Mouse (Mus musculus): Measurements from ENCODE around the gene Cdk18.
"Not testable (repeated sequence)": the region's sequence is repeated elsewhere in the genome, so short reads cannot be mapped to it uniquely, and the experiment has no call there.

Gene Cdk18

DNA sequence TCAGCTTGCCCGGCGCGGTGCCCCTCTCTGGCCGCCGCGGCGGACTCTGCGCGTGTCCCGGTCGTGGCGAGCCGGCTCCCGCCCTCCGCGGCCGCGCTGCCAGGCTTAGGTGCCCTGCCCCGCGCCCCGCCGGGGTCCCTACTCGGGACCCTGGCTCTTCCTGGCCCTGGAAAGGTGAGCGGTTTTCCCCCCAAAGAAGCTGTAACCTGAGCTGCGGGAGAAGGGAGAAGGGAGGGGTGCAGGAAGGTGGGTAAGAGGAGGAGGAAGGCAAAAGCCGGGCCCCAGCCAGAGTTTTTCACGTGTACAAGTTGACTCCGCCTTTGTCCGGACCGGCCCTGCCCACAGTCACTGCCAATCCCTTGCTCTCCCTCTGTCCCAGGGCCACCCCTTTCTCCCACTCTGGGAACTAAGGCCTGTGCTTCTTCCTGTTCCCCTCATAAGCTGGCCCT is at the start of gene Cdk18:
Cdk18 (minus strand) TSS at position 269 of the 449 bp plus-strand sequence.
- ATAC-seq (ENCODE audit: low TSS enrichment) = peak; percentile 22; the same call in 1 of the 2 replicates

DNA sequence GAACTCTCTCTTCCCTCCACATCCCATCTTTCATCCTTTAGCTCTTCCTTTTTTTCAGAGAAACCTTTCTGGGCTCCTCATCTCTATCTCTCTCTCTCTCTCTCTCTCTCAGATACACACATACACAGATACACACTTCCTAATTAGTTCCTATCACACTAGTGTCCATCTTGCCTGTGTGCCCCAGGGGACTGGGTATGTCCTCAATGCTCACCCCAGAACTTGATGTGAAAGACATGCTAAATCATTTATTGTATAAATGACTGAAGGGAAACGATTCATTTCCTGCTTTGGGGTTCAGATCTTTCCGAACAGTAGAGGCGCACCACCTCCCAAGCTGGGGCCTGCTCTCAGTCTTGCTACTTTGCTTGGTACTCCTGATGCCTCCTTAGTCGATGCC is 49.7 kb upstream of the Cdk18 start:
- no peak for ATAC-seq (ENCODE audit: low TSS enrichment)

DNA sequence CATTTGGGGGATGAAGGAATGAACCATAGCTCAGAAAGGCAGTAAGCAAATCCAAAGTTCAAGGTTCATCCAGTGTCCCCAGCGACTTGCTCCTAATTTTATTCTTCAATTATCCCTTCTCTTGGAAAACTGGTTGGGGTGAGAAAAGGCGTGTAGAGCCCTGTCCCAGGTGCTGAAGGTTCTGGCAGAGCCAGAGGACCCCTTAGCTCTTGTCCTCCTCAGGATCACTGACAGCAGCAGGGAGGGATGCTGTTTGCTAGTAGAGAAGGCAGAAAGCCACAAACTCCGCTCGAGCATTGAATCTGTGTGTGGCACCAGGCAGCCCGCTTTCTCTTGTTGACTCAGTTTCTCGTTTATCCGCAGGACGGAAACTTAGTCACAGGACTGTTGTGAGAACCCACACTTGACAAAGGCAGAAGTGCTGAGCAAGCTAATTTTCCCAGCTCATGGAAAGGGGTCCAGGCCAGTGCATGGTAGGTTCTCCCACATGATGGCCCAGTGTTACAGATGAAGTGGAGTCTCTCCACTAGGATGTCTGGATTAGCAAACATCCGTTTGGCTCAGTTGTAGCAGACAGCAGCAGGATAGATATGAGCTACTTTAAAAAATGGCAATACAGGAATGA is 49.1 kb upstream of the Cdk18 start:
- ATAC-seq (ENCODE audit: low TSS enrichment) = no peak

DNA sequence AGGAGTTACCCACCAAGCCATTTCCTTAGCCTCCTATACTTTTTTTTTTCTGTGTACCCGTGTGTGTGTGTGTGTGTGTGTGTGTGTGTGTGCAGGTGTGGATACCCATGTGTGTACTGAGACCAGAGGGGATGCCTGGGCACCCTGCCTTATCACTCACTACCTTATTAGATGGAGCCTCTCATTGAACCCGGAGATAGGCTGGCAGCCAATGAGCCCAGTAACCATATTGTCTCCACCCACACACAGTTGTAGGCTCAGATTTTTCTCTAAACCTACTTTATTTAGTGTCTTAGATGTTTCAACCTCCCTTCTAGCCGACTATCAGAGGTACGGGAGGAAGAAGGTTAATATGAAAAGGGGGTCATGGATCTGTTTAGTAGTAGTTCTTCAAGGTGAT is 46.8 kb upstream of the Cdk18 start:
- peak; percentile 29; the same call in 1 of the 2 replicates for ATAC-seq (ENCODE audit: low TSS enrichment)

DNA sequence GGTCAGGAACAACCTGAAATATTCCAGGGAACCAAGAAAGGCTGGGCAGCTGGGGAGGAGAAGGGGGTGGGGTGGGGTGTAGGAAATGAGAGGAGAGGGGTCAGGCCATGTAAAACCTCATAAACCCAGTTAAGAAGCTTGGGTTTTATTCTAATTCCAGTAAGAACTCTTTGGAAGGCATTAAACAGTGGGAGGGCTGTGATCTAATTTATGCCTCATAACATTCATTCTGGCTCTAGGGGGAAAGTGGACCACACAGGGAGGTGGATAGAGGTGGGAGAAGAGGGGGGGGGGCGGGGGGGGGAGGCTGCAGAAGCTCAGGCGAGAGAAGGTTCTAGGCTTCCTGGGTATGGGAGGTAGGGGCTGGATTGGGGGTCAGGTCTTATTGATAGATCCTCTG is 32.1 kb upstream of the Cdk18 start:
- ATAC-seq (ENCODE audit: low TSS enrichment) = no peak

DNA sequence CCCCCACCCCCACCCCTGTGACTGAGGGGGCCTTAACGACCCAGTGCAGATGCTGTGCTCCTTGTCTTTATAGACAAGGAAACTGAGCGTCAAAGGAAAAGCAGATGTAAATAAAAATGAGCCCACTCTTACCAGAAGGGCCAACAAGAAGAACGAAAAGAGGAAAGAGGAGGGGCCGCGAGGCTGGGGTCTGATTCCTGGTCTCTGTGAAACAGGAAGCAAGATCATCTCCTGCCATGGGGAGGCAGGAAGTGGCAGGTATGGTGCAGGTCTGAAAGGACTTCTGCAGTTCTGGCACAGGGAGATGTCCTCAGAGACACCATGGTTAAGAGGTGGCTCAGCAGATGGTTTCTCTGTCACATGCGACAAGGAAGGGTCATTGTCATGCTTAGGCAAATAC is 31.2 kb upstream of the Cdk18 start:
- no peak for ATAC-seq (ENCODE audit: low TSS enrichment)

DNA sequence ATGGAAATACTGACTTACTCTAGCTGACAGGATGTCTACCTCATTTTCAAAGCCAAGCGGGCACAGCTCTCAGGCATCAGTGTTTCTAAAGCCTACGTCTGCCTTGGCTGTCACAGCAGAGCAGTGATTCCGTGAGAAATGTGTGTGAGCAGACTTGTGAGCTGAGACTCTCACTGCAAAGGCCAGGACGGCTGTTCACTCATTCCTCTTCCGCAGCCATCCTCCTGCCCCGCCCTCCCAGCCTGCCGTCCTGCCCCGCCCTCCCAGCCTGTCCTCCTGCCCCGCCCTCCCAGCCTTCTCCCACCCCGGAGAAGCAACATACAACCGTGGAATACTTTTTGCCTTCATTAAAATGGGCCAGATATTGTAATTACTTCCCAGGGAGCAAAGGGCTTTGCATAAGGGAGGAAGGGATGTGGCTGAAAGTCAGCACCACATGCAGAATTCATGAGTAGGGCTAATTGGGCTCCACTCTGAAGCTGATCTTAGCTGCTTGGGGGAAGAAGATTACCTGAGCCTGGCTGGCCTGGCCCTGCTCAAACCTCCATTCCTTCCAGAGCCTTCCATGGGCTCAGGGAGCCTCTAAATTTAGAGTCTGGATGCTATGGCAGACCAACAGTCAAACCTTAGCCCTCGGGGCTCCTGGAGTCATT is 28.8 kb upstream of the Cdk18 start:
- ATAC-seq (ENCODE audit: low TSS enrichment) = peak; percentile 50

DNA sequence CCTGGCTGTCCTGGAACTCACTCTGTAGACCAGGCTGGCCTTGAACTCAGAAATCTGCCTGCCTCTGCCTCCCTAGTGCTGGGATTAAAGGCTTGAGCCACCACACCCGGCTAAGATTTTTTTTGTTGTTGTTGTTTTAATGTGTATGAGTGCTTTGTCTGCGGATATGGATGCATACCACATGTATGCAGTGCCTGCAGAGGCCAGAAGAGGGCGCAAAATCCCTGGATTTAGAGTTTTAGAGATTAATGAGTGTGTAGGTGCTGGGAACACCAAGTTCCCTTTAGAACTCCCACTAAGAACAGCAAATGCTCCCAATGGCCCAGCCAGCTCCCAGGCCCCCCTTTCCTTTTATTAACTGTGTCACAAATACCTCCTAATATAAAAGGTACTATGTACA is 26.4 kb upstream of the Cdk18 start:
- ATAC-seq (ENCODE audit: low TSS enrichment) = no peak

DNA sequence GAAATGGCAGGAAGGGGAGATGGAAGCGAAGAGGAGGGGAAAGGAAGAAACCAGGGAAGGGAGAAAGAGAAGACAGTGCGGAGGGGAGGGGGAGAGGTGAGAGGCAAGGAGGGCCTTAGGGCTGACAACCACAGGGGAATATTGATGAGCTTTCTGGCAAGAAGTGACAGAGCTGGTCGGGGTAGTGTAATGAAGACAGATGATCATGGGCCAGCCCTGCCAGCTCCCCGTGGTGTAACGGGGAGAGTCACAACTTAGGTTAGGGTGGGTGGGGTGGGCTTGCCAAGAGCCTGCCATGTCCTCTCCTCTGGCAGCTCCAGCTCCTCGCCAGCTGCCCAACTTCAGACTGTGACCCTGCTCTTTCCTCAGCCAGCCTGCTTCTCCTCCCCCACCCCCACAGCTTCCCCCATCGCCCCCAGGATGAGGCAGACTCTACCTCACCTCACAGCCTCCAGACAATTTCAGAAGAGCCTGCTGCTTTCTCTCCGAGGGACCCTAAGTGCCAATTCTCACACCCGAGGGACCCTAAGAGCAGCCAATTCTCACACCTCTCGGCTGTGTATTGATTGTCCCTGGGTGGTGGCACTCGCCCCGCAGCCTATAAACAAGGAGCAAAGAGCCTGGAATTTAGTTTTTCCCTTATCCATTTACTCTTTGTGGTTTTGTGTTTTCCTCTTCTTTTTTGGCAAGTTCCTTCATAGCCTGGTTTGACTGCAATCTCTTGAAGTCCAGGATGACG is 25.5 kb upstream of the Cdk18 start:
- no peak for ATAC-seq (ENCODE audit: low TSS enrichment)

DNA sequence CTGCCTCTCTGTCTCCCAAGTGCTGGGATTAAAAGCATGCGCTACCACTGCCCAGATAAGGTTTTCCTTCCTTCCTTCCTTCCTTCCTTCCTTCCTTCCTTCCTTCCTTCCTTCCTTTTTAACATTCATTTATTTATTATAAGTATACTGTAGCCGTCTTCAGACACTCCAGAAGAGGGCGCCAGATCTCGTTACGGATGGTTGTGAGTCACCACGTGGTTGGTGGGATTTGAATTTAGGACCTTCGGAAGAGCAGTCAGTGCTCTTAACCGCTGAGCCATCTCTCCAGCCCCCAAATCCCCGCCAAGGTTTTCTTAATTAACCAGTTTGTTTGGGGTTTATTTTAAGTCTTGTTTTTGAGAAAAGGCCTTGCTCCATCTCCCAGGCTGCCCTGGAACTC is 23.1 kb upstream of the Cdk18 start:
- not testable (repeated sequence) for ATAC-seq (ENCODE audit: low TSS enrichment)

DNA sequence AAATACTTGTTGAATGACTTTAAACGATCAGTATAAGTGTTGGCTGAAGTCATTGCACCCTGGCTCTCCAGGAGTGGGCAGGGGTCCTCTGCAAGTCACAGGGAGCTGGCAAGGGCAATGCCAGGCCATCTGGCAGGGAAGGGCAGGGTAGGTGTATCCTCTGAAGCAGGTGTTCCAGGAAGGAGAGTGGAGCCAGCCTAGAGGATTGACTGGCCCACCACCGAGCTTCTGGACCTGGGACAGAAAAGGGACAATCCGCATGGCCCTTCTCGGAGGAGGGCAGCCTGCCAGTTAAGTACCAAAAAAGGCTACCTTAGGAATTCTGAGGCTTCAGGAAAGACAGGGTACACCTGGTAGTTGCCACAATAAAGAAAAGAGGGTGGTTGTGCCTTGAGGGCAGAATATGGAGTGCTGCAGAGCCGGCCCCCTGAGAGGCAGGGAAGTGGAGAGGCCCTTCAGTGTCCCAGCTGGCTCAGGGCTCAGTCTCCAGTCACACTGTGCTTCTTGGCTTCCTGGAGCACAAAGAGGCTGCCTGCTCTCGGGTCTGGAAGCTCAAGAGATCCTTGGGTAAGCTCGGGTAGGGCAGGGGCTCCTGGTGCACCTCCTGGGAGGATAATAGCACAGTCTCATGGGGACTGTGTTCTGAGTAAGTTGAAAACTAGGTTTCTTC is 21.9 kb upstream of the Cdk18 start:
- ATAC-seq (ENCODE audit: low TSS enrichment) = no peak

DNA sequence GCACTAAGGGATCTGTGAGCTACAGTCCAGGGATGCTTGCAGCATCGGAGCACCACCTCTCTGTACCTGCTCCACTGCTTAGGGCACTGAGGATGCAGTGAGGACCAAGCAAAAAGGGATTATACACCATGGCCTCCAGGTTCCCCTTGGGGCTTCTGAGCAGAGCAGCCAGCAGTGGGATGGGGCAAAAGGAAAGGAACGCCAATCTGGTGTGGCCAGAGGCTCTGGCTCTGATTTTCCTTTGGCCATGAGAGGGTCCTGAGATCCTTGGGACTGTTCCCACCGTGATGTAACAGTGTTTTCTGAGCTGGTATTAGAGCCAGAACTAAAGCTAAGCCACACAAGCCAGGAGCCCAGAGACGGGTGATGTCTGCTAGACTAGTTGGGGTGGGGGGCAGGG is 20.2 kb upstream of the Cdk18 start:
- ATAC-seq (ENCODE audit: low TSS enrichment) = no peak

DNA sequence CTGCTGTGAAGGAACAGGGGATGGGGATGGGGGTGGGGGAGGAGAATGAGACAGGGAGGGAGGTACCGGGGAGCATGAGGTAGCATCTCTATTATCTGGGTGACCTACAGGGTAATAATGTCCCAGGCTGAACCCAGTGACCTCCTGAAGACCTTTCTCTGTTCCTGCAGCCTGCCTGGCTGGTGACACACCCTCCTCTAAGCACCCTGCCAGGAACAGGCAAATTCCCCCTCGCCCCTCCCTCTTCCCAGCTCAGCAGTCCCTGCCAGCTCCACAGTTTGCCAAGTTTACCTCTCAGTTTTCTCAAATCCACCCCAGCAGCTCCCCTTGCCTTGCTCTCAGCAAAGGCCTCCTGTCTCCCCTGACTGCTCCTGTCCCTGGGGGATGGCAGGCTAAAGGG is 19.3 kb upstream of the Cdk18 start:
- ATAC-seq (ENCODE audit: low TSS enrichment) = no peak

DNA sequence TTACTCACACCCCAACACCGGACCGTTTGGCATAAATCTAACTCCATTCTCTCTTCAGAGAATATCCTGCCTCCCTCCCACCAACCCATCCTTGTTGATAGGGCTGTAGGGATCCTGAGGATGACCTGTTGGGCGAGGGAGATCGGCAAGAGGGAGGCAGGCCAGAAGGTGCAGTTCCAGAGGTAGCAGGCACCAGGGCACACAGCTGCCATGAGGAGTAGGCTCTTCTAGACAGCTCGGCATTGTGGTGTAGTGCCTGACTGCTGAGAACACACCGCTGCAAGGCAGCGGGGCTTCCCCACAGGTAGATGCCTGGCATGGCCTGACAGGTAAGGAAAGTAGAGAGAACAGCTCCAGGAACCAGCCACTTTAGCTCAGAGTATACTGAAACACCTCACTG is 18.3 kb upstream of the Cdk18 start:
- ATAC-seq (ENCODE audit: low TSS enrichment) = no peak

DNA sequence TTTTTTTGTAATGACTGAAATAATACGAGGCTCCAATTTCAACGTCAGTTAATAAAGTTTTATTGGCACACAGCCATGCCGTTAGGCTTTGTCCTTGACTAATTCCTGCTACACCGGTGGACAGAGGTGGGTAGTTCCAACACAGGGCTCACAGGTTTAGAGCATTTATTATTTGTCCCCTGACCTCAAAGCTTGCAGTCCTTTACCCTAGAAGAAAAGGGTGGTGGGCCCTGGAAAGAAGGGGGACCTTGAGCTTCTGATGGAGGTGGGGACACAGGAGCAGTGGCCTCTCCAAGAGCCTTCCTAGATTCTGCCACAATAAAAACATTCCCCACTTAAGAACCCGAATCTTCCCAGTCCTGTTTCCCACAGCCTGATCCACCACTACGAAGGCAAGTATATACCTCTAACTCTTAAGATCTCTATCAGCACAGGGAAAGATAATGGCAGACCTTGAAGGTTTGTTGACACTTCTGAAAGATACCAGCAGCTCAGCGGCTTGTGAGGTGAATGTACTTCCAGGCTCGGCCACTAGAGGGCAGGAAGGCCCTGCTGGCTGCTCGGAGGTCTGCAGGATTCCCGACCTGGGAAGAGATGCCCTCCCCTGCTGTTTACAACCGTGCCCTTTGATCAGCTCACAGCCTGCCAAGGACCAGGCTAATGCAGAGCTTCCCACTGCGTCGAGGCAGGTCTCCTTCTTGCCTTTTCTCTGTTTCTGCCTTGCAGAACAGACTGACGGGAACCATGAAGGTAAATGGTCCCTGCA is 17.7 kb upstream of the Cdk18 start:
- peak; percentile 66 for ATAC-seq (ENCODE audit: low TSS enrichment)

DNA sequence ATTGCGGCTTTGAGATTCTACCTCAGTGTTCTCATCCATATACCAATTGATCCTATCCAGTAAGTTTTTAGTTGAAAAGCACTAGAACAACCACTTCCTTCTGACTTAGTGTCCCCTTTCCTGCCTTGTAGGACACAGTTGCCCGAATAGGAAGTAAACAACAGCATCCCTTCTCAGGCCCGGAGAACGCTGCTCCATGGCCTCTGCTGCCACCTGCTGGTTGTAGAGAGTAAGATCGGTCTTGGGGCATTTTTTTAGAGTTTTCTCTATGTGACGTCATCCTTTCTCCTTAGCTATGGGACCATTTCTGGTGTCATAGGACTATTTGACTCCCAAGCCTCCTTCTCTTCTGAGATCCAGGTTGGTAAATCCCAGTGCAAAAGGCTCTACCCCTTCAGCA is 16.3 kb upstream of the Cdk18 start:
- peak; percentile 60; the same call in 1 of the 2 replicates for ATAC-seq (ENCODE audit: low TSS enrichment)

DNA sequence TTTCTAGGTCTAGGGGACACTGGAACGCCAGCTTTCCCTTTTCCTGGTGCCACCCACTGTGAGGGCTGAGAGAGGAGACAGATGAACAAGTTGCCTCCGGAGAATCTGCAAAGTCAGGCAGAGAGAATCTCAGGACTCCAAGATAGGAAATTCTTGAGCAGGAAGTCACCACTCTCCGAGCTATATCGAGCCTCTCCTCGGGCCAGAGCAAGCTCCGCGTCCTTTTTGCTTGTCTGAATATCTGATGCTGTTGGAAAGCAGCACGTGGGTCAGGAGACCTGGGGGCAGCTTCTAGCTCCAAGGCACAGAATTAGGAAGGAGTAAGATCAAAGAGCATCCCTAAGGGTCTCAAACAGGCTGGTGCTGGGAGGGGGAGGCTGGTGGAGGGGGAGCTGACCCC is 14.2 kb upstream of the Cdk18 start:
- no peak for ATAC-seq (ENCODE audit: low TSS enrichment)

DNA sequence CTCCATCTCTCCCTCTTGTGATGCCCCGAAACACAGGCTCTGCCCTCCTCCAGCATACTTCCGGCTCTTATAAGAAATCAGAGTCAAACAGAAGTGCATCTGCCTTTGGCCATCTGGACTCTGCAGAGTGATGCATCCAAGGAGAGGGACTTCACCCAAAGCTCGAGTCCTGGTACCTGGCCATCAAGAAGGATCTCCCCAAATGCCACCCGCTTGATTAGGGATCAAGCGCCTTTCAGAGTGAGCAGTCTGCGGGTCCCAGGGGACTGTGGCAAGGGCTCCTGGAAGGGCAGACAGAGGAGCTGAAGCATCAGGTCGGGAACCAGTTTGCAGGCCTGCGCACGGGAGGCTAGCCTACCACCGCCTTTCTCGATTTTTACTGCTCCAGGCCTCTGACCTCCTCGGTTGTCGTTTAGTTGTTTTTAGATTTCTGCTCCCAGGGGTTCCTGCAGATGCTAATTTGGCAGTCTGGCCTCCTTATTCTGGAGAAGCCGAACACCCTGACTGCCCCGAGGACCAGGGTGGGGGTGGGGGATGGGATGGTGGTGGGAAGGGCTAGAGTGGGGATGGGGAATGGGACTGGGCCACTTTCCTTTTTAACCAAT is 13.7 kb upstream of the Cdk18 start:
- ATAC-seq (ENCODE audit: low TSS enrichment) = no peak

DNA sequence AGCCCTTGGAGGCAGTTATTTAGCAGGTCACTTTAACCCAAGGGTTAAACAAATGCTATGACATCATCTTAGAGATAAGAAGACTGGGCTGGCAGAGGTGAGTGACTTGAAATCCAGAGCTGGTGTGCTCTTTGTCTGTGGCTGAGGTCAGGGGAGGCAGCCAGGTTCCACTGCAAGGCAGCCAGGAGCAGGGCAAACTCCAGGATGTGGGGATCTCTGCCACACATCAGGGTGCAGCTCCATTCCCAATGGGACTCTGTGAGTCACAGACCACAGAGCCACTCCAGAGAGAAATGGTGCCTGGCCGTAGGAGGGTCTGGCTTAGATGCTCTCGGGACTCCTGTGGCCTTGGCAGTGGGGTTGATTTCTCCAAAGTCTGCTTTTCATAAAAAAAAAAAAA is 12.4 kb upstream of the Cdk18 start:
- no peak for ATAC-seq (ENCODE audit: low TSS enrichment)

DNA sequence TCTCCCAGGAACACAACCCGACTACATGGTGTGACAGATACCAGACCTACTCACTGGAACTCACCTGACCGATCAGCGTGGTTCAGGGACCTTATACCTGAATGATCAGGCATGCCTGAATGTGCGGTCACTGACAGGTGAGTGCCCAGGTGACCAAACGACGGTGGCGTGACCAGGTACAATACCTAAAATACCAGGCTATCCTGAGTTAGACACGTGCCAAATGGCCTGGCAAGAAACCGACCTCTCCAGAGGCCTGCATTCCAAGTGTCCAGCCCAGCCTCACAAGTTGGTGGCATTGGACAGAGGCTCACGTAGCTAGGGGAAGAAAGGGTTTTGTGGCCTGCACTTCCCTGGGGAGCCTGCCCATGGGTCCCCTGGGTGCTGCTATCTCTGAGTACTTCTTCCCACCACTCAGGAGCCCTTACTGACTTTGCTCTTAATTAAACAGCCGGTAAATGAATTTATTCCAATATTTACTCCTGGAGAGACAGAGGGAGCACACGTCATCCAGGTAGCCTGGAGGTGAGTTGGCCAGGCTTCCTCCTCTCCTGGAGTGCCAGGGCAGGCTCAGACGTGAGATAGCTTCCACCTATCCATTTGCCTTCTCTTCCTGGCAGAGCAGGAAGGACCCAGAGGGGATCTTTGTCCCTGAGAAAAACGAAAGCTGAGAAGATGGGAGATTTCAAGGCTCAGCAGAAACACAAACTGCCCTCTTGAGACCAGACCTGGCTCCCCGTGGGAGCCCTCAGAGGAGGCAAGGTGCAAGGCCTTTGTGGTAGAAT is 11.5 kb upstream of the Cdk18 start:
- ATAC-seq (ENCODE audit: low TSS enrichment) = no peak

DNA sequence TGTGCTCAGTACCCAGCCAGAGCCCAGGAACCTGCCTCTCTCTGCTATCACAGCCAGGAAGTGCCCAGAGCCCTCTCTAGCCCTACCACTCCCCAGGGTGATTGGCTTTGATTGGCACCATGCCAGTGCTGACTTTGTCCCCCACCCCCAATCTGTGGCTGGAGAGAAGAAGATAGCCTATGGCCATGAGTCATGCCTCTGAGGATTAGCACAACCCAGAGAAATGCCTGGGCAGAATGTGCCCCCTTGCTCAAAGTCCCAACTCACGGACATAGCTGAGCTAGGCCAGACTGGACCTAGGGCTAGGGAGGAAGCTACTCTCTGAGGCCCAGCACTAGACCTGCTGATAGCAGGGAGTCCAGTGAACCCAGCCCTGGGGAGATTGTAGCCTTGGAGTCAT is 10.7 kb upstream of the Cdk18 start:
- ATAC-seq (ENCODE audit: low TSS enrichment) = no peak

Measured in frontal cortex, adult (tissue).